Mouse (Mus musculus): Measurements from ENCODE around the gene Syt17. TPM values are rescaled to one million over a fixed set of nuclear protein-coding genes. Genes with fewer than 3 reads are reported as not detected.
A peak's percentile ranks its signal among the peaks of the same experiment; 100 is the strongest.

Gene Syt17
- total and polyA plus RNA-seq, 3 experiments: not detected

GRCm38 (mm10) chr7:118462818-118463762 lies 15.1 kb upstream of the Syt17 start:
- no peak overlapping the region for H3K27ac ChIP-seq (ENCODE audit: insufficient read depth, low read depth)
- H3K4me1 ChIP-seq (ENCODE audit: control insufficient read depth in 1 of 2, insufficient read depth in 2 of 2): peaks cover 5 to 11% of the 10 kb centered on the region in 2 experiments; a peak in 3 of 4 replicates
- H3K9ac ChIP-seq (ENCODE audit: insufficient read depth, low read depth): no peak overlapping the region
- peaks cover 10% of the 10 kb centered on the region for H3K27me3 ChIP-seq (replicated peaks)
- peak; percentile 73 for DNase-seq (ENCODE audit: extremely low read depth)
- in situ Hi-C loops (cut with MboI; ENCODE audit: low pct_ligation_motif_present, low pct_unique_long_range_greater_than_20kb, low sequenced_read_pairs): no loop called here
- 0 out of 2 replicates have a peak overlapping the region, but pooled peaks have one; percentile 17 for H3K4me2 ChIP-seq (ENCODE audit: insufficient read depth, low read depth, poor library complexity, severe bottlenecking)
- H3K79me2 ChIP-seq (replicated peaks; ENCODE audit: control insufficient read depth, extremely low read depth, insufficient read depth, poor library complexity, severe bottlenecking): no peaks in the 10 kb centered on the region
- dilution Hi-C loops (cut with MboI; ENCODE audit: extremely low pct_ligation_motif_present, extremely low pct_unique_long_range_greater_than_20kb, low sequenced_read_pairs): no loop called here
- H3K9me3 ChIP-seq (replicated peaks; ENCODE audit: low read length): no peaks in the 10 kb centered on the region
- TF ChIP-seq USF1 (IDR thresholded peaks at IDR 0.05; ENCODE audit: low read depth, low read length): no peak
- TF ChIP-seq CHD1 (IDR thresholded peaks at IDR 0.05; ENCODE audit: low read depth, low read length): no peak
- no peak for TF ChIP-seq POLR2AphosphoS2 (IDR thresholded peaks at IDR 0.05; ENCODE audit: low read depth, low read length)
- no peak for TF ChIP-seq MYC (IDR thresholded peaks at IDR 0.05; ENCODE audit: low read depth, low read length)
- no peak for TF ChIP-seq TCF12 (IDR thresholded peaks at IDR 0.05; ENCODE audit: low read depth, low read length)
- TF ChIP-seq NRF1 (IDR thresholded peaks at IDR 0.05; ENCODE audit: low read depth, low read length): no peak
- no peak for TF ChIP-seq CTCF (conservative IDR thresholded peaks at IDR 0.05 in 1 of 2, IDR thresholded peaks at IDR 0.05 in 1 of 2; ENCODE audit: low read depth in 2 of 2, low read length in 2 of 2)
- TF ChIP-seq ZNF384 (IDR thresholded peaks at IDR 0.05; ENCODE audit: low read depth, low read length): no peak
- peak; percentile 29; the same call in 1 of the 2 replicates for TF ChIP-seq BHLHE40 (IDR thresholded peaks at IDR 0.05; ENCODE audit: low read depth, low read length)
- no peak for TF ChIP-seq MAX (IDR thresholded peaks at IDR 0.05; ENCODE audit: low read length)
- no peak for TF ChIP-seq TBP (conservative IDR thresholded peaks at IDR 0.05; ENCODE audit: low read depth, low read length)
- no peak for TF ChIP-seq MEF2A (IDR thresholded peaks at IDR 0.05; ENCODE audit: borderline replicate concordance, low read depth, low read length)
- TF ChIP-seq UBTF (IDR thresholded peaks at IDR 0.05; ENCODE audit: low read depth, low read length): no peak
- TF ChIP-seq ZC3H11A (IDR thresholded peaks at IDR 0.05; ENCODE audit: low read depth, low read length): no peak
- TF ChIP-seq ETS1 (conservative IDR thresholded peaks at IDR 0.05; ENCODE audit: low read depth, low read length): peak; percentile 50
- no peak for TF ChIP-seq HCFC1 (IDR thresholded peaks at IDR 0.05; ENCODE audit: low read depth, low read length)
- peak; percentile 43; the same call in 1 of the 2 replicates for TF ChIP-seq IRF4 (IDR thresholded peaks at IDR 0.05; ENCODE audit: low read depth, low read length)
- no peak for TF ChIP-seq ZMIZ1 (IDR thresholded peaks at IDR 0.05; ENCODE audit: low read depth, low read length)
- H3K4me3 ChIP-seq (replicated peaks in 1 of 3; ENCODE audit: low read depth in 2 of 3, low read length in 2 of 3, poor library complexity in 1 of 3): no peak overlapping the region
- no peaks in the 10 kb centered on the region for H3K36me3 ChIP-seq (replicated peaks in 1 of 2; ENCODE audit: control insufficient read depth in 1 of 2, insufficient read depth in 1 of 2, low read length in 1 of 2)
